Mouse (Mus musculus) heart, embryonic 16.5 days (tissue): ENCODE data around the gene Ell. TPM values are rescaled to one million over a fixed set of nuclear protein-coding genes. Genes with fewer than 3 reads are reported as not detected.
A peak's percentile ranks its signal among the peaks of the same experiment; 100 is the strongest.

Source experiments
- ATAC-seq: fragments of 200-750 bp; cut with Nextera tagmentation; replicated peaks from 2 replicates; pipeline ENCODE4 v1.8.0; 2017; ENCODE audit warnings: moderate number of reproducible peaks; ENCODE audit not compliant: insufficient read depth, low FRiP score; ENCODE audit errors: extremely low read depth
- H3K27ac ChIP-seq: fragments of 300-500 bp; sonication (generic); 2 replicates; pipeline ENCODE4 v1.5.1; 2014; ENCODE audit warnings: mild to moderate bottlenecking, low read length, control low read depth, moderate library complexity
- H3K27me3 ChIP-seq: fragments of 300-500 bp; sonication (generic); 2 replicates; pipeline ENCODE4 v1.6.1; 2014; ENCODE audit warnings: low read length, mixed read lengths; ENCODE audit not compliant: control insufficient read depth, insufficient read depth
- H3K36me3 ChIP-seq: fragments of 300-500 bp; sonication (generic); 2 replicates; pipeline ENCODE4 v1.6.1; 2014; ENCODE audit not compliant: control insufficient read depth, insufficient read depth
- H3K4me1 ChIP-seq: fragments of 300-500 bp; sonication (generic); 2 replicates; pipeline ENCODE4 v1.6.1; 2014; ENCODE audit warnings: low read length, mixed read lengths; ENCODE audit not compliant: control insufficient read depth, insufficient read depth
- H3K4me2 ChIP-seq: fragments of 300-500 bp; sonication (generic); 2 replicates; pipeline ENCODE4 v1.6.1; 2014; ENCODE audit warnings: low read depth, mild to moderate bottlenecking, control low read depth, low read length
- H3K4me3 ChIP-seq: fragments of 300-500 bp; sonication (generic); 2 replicates; pipeline ENCODE4 v1.5.1; 2014; ENCODE audit warnings: mild to moderate bottlenecking, control low read depth, low read length
- H3K9ac ChIP-seq: fragments of 300-500 bp; sonication (generic); 2 replicates; pipeline ENCODE4 v1.6.1; 2014; ENCODE audit warnings: low read length, control low read depth
- H3K9me3 ChIP-seq: fragments of 300-500 bp; sonication (generic); replicated peaks from 2 replicates; pipeline ENCODE4 v1.6.1; 2016; ENCODE audit warnings: low read length; ENCODE audit not compliant: control insufficient read depth
- WGBS: fragments of 180-500 bp; shearing (Covaris S2); extraction: QIAGEN DNeasy Blood & Tissue Kit; methylation state at CpG from one replicate; pipeline ENCODE4 v1.1.7; 2014; 5-methylcytosine and 5-hydroxymethylcytosine counted together
- polyA plus RNA-seq: library from polyadenylated mRNA; unstranded; fragments of >200 nt; fragmentation: Nextera tagmentation; extraction: Ambion mirVana; gene quantifications from 2 replicates; pipeline ENCODE4 v1.2.1, GENCODE M21; 2015

Ell gene
- polyA plus RNA-seq, 1 experiment from 2014 or later, result 14.0 TPM

DNA sequence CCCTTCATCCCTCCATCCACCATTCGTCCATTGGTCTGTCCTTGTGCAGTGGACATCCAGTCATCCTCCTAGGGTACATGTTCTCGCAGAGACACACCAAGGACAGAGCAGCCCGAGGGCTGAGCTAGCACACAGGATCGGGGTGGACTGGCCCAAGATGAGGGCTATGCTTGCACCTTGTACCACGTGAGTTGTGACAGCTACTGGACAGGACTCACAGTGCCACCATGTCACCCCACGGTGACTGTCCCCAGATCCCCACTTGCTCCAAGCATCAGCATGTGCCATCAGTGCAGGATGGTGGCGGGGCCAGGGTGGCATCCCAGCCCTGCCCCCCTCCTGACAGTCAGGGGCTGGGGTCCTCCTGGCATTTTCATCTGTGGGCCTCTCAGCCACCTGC lies 65.3 kb downstream of the Ell start:
- Histone ChIP-seq H3K9ac (no peak overlapping the region), H3K9me3 (no peaks in the 10 kb centered on the region), H3K4me1 (peaks cover 22% of the 10 kb centered on the region), H3K4me3 (no peak overlapping the region), H3K27ac (no peak overlapping the region), H3K27me3 (no peaks in the 10 kb centered on the region), H3K4me2 (no peak overlapping the region), H3K36me3 (peaks cover 10% of the 10 kb centered on the region)
- 79% methylated on average over 7 of the region's 7 CpGs for WGBS
- no peak for ATAC-seq

GRCm38 (mm10) chr8:70605871-70606779 lies 66.9 kb downstream of the Ell start:
- ATAC-seq, result no peak
- H3K9me3 ChIP-seq, result no peaks in the 10 kb centered on the region
- peaks cover 10% of the 10 kb centered on the region for H3K36me3 ChIP-seq
- H3K27ac ChIP-seq, result no peak overlapping the region
- peak overlapping the region; percentile 99; the same call in 1 of the 2 replicates for H3K4me2 ChIP-seq
- 88% methylated on average over 9 of the region's 9 CpGs for WGBS
- H3K4me3 ChIP-seq, result no peak overlapping the region
- H3K4me1 ChIP-seq, result peaks cover 19% of the 10 kb centered on the region
- no peaks in the 10 kb centered on the region for H3K27me3 ChIP-seq
- no peak overlapping the region for H3K9ac ChIP-seq

GRCm38 (mm10) chr8:70606780-70607602 lies 67.7 kb downstream of the Ell start:
- H3K9ac ChIP-seq, result peak overlapping the region; percentile 85
- no peak overlapping the region for H3K27ac ChIP-seq
- 72% methylated on average over 18 of the region's 18 CpGs for WGBS
- peak overlapping the region; percentile 99 for H3K4me2 ChIP-seq
- ATAC-seq, result no peak
- no peaks in the 10 kb centered on the region for H3K27me3 ChIP-seq
- peaks cover 8% of the 10 kb centered on the region for H3K36me3 ChIP-seq
- peak overlapping the region; percentile 74 for H3K4me3 ChIP-seq
- no peaks in the 10 kb centered on the region for H3K9me3 ChIP-seq
- H3K4me1 ChIP-seq, result peaks cover 17% of the 10 kb centered on the region

- H3K4me3 ChIP-seq, result peak overlapping the region; percentile 74
- peaks cover 17% of the 10 kb centered on the region for H3K4me1 ChIP-seq
- H3K27ac ChIP-seq, result peak overlapping the region; percentile 96
- H3K4me2 ChIP-seq, result peak overlapping the region; percentile 99
- no peak for ATAC-seq
- peak overlapping the region; percentile 85 for H3K9ac ChIP-seq
- H3K9me3 ChIP-seq, result no peaks in the 10 kb centered on the region
- 26% methylated on average over 6 of the region's 6 CpGs for WGBS
- peaks cover 3% of the 10 kb centered on the region; the same call in 1 of the 2 replicates for H3K36me3 ChIP-seq
- no peaks in the 10 kb centered on the region for H3K27me3 ChIP-seq
Observed at GRCm38 (mm10) chr8:70607603-70607897, 68.3 kb downstream of the Ell start.

- 2% methylated on average over 83 of the region's 84 CpGs for WGBS
- Histone ChIP-seq H3K27ac (peak overlapping the region; percentile 96), H3K4me2 (peak overlapping the region; percentile 99), H3K9me3 (no peaks in the 10 kb centered on the region), H3K9ac (peak overlapping the region; percentile 85), H3K4me3 (peak overlapping the region; percentile 74), H3K27me3 (no peaks in the 10 kb centered on the region), H3K36me3 (no peaks in the 10 kb centered on the region), H3K4me1 (peaks cover 17% of the 10 kb centered on the region)
- no peak for ATAC-seq
Observed at GRCm38 (mm10) chr8:70607898-70608748, 68.9 kb downstream of the Ell start.

DNA sequence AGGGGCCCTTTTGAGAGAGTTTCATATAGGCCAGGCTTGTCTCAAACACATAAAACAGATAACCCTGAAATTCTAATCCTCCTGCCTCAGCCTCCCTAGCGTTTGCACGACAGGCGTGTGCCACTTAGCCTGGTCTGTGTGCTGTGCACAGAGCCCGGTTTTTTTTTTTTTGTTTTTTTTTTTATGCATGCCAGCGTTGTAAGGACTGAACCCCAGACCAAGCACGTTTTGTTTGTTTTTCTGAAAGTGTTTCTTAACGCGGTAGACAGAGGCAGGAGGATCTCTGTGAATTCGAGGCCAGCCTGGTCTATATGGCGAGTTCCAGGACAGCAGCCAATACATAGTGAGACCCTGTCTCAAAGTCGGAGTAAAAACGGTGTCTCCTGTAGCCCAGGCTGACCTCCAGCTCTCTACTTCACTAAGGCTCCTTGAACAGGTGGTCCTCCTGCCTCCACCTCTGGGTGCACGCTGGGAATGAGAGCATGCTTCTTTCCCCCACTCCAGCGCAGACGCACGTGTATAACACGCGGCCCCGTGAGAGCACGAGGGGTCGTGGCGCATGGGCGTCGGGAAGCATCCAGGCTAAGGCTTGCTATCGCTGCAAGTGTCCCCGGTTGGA lies 69.6 kb downstream of the Ell start, which contains the start of gene Ssbp4:
Ssbp4 (minus strand) TSS at position 124 of the 619 bp plus-strand sequence.
- Histone ChIP-seq H3K36me3 (no peaks in the 10 kb centered on the region), H3K4me1 (peaks cover 17% of the 10 kb centered on the region), H3K4me3 (peak within 1 kb of the TSS; percentile 74), H3K27me3 (no peaks in the 10 kb centered on the region), H3K27ac (peak within 1 kb of the TSS; percentile 96), H3K9ac (peak within 1 kb of the TSS; percentile 85), H3K4me2 (peak within 1 kb of the TSS; percentile 99), H3K9me3 (no peaks in the 10 kb centered on the region)
- WGBS, result 4% methylated on average over 26 of the region's 26 CpGs
- ATAC-seq, result peak; percentile 0; the same call in 1 of the 2 replicates

DNA sequence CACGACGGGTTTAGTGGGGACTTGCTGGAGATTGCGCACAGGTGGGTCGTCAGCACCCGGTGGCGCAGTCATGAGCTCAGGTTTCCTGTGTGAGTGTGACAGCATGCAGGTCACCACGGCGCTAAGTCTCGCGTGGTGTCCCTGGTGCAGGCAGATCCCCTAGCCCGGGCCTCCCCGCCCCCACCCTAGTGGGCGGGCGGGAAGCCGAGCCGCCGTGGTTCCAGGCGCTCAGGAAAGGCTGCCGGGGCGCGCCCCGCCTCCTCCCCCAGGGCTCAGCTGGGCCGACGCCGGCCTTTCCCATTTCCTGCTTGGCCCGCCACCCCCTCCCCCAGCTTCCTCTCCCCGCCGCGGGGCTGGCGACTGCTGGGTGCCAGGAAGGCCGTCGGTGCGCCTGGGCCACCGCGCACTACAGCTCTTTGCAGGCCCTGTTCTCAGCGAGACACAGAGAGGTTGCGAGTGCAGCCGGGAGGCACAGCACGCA lies 70.2 kb downstream of the Ell start:
- H3K4me2 ChIP-seq, result peak overlapping the region; percentile 99
- H3K4me1 ChIP-seq, result peaks cover 17% of the 10 kb centered on the region
- H3K36me3 ChIP-seq, result no peaks in the 10 kb centered on the region
- H3K4me3 ChIP-seq, result peak overlapping the region; percentile 49
- peak; percentile 70 for ATAC-seq
- WGBS, result 2% methylated on average over 36 of the region's 39 CpGs
- H3K9ac ChIP-seq, result peak overlapping the region; percentile 66
- H3K9me3 ChIP-seq, result no peaks in the 10 kb centered on the region
- H3K27me3 ChIP-seq, result no peaks in the 10 kb centered on the region
- peak overlapping the region; percentile 96 for H3K27ac ChIP-seq
